Mouse (Mus musculus): Measurements from ENCODE around the gene Prkcb.

Gene Prkcb

GRCm38 (mm10) chr7:122409945-122410344 is 121.4 kb downstream of the Prkcb start:
- no peak for DNase-seq

DNA sequence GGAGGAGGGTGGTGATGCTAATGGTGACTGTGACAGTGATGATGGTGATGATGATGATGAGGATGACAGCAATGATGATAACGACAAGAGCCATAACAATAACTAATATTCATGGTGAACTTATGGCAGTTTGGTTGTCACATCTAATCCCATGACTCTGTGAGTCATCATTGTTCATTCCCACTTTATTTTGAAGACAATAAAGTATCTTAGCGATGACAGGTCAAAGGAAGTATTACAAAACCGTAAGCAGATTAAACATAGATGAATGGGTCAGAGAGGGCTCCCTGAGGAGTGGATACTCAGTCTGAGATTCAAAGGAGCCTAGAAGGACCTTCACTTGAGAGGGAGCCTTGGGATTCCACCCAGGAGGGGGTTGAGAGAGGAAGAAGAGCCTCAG is 122.3 kb downstream of the Prkcb start:
- DNase-seq, result no peak

DNA sequence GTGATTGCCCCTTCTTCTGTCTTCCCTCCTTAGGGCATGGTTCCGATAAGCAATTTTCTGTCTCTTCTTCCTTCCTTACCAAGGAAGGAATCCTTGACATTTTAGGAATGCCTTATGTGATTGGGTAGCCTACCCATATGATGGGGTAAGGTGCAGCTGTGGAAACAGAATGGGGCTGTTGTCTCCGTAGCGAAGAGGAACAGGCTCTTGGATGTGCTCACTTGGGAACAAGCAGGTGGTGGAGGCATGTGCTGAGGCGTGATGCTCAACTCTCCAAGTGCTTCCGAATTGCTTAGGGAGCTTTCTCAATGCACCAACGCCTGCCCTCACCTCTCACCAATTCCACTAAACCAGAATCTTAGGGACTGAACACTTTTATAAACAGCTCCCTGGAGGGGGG is 124.7 kb downstream of the Prkcb start:
- no peak for DNase-seq

DNA sequence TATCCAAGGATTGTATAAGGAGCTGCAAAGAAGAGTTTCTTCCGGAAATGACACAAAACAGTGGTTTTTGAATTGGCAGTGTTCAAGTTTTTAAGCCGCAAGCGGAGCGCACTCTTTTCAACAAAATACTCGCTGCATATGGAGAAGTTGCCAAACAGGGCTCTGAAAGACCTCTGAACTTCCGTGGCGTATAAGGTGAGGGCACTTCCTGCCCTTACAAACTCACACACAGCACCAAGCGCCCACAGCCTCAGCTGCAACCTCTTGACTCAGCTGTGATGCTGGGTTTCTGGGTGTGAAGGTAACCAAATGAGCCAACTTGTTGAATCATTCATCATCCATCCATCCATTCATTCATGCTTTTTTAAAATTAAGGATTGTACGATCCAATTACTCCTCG is 125.6 kb downstream of the Prkcb start:
- DNase-seq, result no peak

DNA sequence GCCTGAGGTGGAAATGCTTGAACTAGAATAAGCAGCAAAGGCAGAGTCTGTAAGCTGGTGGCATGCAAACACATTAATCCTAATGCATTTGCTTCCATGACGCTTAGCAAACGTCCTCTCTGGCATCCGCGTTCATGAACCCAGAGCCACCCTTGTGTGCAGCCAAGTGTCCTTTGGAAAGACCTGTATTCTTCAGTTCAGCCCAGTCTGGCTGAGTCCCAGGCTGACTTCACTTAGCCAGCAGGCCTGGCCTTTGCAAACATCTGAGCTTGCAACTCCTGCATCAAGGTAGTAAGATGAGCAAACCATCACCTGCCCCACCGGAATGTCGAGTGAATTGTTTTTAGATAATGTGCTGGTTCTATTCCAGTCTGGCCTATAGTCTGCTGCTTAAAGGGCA is 126.1 kb downstream of the Prkcb start:
- DNase-seq, result no peak

- DNase-seq, result no peak
These were observed 126.8 kb downstream of the Prkcb start for GRCm38 (mm10) chr7:122415387-122415786.

DNA sequence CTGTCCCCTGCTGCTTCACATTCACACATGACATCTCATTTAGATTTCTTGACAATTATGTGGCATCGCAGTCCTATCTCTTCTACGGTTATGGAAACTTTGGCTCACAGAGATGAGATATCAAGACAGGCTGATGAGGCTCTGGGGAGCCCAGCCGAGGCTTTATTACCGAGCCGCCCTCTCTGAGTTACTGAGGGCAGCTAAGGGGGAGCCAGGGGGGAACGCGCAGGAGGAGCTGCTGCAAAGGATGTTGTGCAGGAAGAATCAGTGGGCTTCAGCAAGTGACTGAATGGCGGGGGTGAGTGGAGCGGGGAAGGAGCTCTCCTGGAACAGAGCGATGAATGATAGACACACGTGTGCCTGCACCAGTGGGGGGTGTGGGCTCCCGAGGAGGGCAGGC is 127.4 kb downstream of the Prkcb start:
- peak; percentile 55 for DNase-seq

- no peak for DNase-seq
These were observed 130.0 kb downstream of the Prkcb start for GRCm38 (mm10) chr7:122418551-122418950.

- DNase-seq, result peak; percentile 79
These were observed 135.3 kb downstream of the Prkcb start for GRCm38 (mm10) chr7:122423816-122424215.

GRCm38 (mm10) chr7:122429134-122429533 is 140.6 kb downstream of the Prkcb start:
- no peak for DNase-seq

GRCm38 (mm10) chr7:122432401-122432800 is 143.8 kb downstream of the Prkcb start:
- no peak for DNase-seq

DNA sequence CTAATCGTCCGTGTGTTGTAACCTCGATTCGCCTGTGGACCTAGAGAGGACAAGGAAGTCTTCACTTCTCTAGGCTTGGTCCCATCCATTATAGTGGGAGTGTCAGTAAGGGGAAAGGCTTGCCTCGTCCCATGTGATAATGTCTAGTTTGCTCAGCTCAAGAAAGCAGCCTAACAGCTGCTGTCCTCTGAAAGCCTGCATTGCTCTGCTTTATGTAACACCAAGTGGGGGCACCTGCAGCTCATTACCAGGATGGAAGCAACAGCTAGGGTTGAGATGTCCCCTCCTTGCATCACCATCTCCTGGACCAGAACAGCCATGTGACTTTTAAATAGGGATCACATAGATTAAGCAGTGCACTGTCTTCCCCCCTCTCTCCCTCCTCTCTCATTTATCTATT is 144.8 kb downstream of the Prkcb start:
- peak; percentile 51 for DNase-seq

DNA sequence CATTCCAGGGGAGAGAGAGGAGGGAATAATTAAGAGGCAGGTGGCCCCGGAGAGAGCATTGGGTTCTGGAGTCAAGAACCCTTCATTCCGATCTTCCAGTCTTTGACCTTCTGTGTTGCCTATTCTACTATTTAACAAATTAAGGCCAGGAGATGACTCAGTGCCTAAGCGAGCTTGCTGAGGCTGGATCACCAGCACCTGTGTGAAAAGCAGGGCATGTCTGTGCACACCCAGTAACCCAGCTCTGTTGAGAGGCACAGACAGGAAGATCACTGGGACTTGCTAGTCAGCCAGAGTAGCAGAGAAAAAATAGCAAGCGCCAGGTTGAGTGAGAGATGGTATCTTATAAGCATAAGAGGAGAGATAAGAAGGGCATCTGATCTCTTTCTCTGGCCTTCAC is 146.4 kb downstream of the Prkcb start:
- no peak for DNase-seq

GRCm38 (mm10) chr7:122435561-122435960 is 147.0 kb downstream of the Prkcb start:
- DNase-seq, result no peak

DNA sequence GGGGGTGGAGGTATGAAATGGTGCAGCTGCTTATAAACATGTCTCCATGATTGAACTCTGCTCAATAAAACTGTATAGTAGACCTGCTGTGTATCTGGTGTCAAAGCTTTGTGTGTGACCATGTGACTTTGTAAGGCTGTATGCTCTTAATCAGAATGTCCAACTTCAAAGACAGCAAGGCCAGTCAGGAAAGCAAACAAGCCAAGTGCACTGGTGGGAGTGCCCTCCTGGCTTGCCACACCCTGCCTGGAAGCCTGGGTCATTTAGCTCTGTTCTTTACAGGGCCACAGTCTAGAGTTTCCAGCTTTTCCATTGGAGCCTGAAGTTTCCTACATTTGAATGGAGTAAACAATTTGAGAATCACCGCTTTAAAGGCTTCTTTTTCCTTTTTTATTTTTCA is 148.8 kb downstream of the Prkcb start:
- DNase-seq, result no peak

DNA sequence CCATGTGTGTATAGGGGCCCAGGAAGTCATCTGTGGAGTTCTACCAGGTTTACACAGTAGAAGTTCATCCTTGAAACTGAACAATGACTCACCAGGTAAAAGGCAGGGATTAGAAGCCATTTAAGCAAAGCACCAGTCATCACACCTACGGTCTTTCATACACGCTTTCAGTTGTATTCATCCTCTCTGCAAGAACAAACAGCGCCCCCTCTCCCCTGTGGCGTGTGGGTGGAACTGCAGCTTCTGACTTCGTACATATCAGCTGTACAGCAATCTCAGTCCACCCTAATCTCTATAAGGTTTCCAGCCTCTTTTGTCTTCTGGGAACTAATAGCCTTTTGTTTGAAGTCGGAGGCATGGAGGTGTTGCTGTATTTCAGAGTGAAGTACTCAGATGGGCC is 156.5 kb downstream of the Prkcb start:
- peak; percentile 31 for DNase-seq

GRCm38 (mm10) chr7:122452671-122453070 is 164.1 kb downstream of the Prkcb start:
- DNase-seq, result no peak

- peak; percentile 78 for DNase-seq
These were observed 170.8 kb downstream of the Prkcb start for GRCm38 (mm10) chr7:122459203-122459965.

GRCm38 (mm10) chr7:122460020-122460419 is 171.5 kb downstream of the Prkcb start:
- DNase-seq, result no peak

DNA sequence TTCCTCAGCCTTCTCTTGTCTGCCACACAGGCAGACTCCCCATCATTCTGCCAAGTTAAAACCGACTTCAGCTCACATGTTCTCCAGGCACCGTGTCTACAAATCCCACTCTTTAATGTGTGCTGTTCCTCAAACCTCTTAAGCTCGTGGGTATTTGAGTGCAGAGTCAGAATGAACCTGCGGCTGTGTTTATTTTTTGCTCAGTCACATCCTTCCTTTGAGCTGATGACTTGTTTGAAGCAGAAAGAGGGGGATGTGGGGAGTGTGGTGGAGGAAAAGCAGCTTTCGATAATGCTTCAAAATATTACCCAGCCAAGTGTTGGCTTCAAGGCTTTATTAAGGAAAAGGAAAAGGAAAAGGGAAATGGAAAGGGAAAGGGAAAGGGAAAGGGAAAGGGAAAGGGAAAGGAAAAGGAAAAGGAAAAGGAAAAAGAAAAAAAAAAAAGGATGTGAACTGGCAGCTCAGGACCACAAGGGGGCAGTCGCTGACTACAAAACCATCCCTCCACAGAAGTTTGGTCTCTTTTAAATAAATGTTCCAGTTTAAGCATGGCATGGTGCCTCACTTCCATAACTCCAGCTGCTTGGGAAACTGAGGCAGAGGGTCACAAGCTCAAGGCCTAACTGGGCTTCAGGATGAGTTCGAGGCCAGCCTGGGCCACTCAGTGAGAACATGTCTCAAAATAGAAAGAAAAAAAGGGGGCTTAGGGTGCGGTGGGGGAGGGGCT is 177.4 kb downstream of the Prkcb start:
- no peak for DNase-seq

DNA sequence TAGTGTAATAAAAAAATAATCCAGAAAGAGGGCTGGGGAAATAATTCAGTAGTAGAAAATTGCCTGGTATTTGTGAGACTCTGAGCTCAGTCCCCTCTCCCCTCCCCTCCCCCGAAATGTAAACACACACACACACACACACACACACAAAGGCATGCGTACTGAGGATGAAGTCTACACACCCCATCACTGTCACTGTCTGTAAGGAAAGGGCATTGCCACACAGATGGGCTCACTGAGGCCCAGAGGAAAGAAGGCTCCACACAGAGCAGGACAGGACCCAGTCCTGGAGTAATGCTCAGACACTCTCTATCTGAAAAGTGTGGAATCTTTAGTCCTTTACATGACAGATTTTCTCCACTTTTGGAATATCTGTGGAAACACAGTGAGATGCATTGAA is 178.2 kb downstream of the Prkcb start:
- DNase-seq, result no peak

DNA sequence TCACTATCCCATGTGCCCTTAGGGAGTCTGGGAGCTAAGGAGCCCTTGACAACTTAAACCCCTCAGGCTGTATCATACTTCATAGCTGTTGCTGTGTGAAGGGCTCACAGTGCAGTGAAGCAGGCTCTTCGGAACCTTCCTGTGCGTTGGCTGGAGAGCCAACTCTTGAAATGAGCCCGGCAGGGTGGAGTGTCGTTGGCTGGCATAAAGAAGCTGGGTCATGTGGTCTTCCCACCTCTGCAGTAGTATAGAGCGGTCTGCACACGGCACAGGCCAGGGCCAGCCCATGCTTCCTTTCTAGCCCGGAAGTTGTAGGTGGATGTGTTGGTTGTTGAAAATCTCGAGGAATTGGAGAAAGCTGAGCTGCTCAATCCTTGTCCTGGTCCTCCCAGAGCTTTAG is 179.3 kb downstream of the Prkcb start:
- DNase-seq, result peak; percentile 32

DNA sequence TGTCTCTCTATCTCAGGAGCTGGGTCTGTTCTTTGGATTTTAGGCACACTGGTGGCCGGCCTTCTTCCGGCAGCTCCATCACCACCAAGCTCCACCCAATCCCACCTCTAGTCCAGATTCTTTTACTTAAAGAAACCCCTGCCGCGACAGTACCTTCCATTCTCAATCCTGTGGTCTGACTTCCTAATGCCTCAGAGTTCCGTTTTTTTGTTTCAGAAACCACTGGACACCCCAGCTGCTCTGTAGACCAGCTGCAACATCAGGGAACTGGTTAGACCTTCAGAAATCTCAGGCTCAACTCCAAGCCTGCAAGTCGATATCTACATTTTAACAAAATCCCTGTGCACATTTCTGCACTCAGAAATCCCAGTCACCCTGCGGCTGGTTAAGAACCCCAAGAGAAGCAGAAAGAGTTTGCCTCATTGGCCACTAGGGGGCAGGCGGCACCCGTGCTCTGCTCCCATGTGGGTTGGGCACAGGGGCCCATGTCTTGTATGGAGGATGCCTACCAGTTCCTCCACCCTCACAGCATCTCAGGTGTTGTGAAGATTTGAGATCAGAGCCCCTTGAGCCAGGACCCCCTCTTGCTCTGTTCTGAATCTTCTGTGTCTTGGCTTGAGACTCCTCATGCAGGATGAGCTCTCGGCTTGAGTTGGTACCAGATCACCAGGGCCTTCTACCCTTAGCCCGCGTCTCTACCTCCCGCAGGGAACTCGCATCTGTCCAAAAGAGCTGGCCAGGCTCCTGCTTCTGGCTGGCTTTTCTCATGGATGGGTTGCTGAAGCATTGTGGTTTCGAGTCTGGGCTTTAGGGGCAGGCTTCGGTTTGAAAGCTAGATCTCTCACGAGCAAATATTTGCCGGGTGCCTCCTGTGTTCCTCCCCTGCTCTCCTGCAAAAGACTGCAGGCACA is 182.1 kb downstream of the Prkcb start:
- DNase-seq, result peak; percentile 76

Data from right cerebral cortex, adult 18-20 months (tissue).